Mouse (Mus musculus) heart, embryonic 14.5 days (tissue): ENCODE measurements around the gene Mlc1. TPM values are rescaled to one million over a fixed set of nuclear protein-coding genes. Genes with fewer than 3 reads are reported as not detected.

Experiments
- ATAC-seq: fragments of 200-750 bp; cut with Nextera tagmentation; 2 replicates; pipeline ENCODE4 v1.8.0; 2017; ENCODE audit warnings: low read depth, moderate TSS enrichment; ENCODE audit not compliant: insufficient number of reproducible peaks, insufficient read depth, low FRiP score
- H3K27ac ChIP-seq, 2 experiments: fragments of 200-500 bp in 1 of 2; fragments of 300-500 bp in 1 of 2; sonication (generic) in 1 of 2; replicated peaks in 1 of 2; 2 replicates each; pipeline ENCODE4 v1.5.1; 2012 to 2014; ENCODE audit warnings: low read depth in 2 of 2, low read length in 2 of 2, control low read depth in 1 of 2, mild to moderate bottlenecking in 1 of 2, mixed read lengths in 1 of 2; ENCODE audit not compliant: control insufficient read depth in 1 of 2, insufficient read depth in 1 of 2
- H3K27me3 ChIP-seq: fragments of 300-500 bp; sonication (generic); 2 replicates; pipeline ENCODE4 v1.6.1; 2014; ENCODE audit warnings: mild to moderate bottlenecking, low read length, control low read depth; ENCODE audit not compliant: control insufficient read depth, insufficient read depth
- H3K36me3 ChIP-seq: fragments of 300-500 bp; sonication (generic); 2 replicates; pipeline ENCODE4 v1.6.1; 2014; ENCODE audit warnings: mild to moderate bottlenecking, control low read depth, low read length, mixed read lengths; ENCODE audit not compliant: control insufficient read depth, insufficient read depth
- H3K4me1 ChIP-seq, 2 experiments: fragments of 200-500 bp in 1 of 2; fragments of 300-500 bp in 1 of 2; sonication (generic) in 1 of 2; 2 replicates each; pipeline ENCODE4 v1.6.1; 2012 to 2014; ENCODE audit warnings: low read length in 2 of 2, control low read depth in 1 of 2, mixed read lengths in 1 of 2; ENCODE audit not compliant: control insufficient read depth in 2 of 2, insufficient read depth in 2 of 2
- H3K4me2 ChIP-seq: fragments of 300-500 bp; sonication (generic); 2 replicates; pipeline ENCODE4 v1.6.1; 2014; ENCODE audit warnings: mild to moderate bottlenecking, low read length
- H3K4me3 ChIP-seq, 2 experiments: fragments of 200-500 bp in 1 of 2; fragments of 300-500 bp in 1 of 2; sonication (generic) in 1 of 2; 2 replicates each; pipeline ENCODE4 v1.5.1; 2012 to 2014; ENCODE audit warnings: low read length in 2 of 2, mild to moderate bottlenecking in 2 of 2, control low read depth in 1 of 2, low read depth in 1 of 2, moderate library complexity in 1 of 2; ENCODE audit not compliant: control insufficient read depth in 1 of 2, insufficient read depth in 1 of 2
- H3K9ac ChIP-seq: fragments of 300-500 bp; sonication (generic); 2 replicates; pipeline ENCODE4 v1.6.1; 2014; ENCODE audit warnings: mild to moderate bottlenecking, low read length
- H3K9me3 ChIP-seq: fragments of 300-500 bp; sonication (generic); 2 replicates; pipeline ENCODE4 v1.6.1; 2016; ENCODE audit warnings: low read length, control low read depth; ENCODE audit not compliant: control insufficient read depth
- WGBS: fragments of 180-500 bp; shearing (Covaris S2); extraction: QIAGEN DNeasy Blood & Tissue Kit; methylation state at CpG from one replicate; pipeline ENCODE4 v1.1.7; 2014; 5-methylcytosine and 5-hydroxymethylcytosine counted together
- polyA plus RNA-seq: library from polyadenylated mRNA; unstranded; fragments of >200 nt; fragmentation: Nextera tagmentation; extraction: Ambion mirVana; gene quantifications from 2 replicates; pipeline ENCODE4 v1.2.1, GENCODE M21; 2014

Gene Mlc1
- polyA plus RNA-seq, 1 experiment from 2014 or later: not detected

GRCm38 (mm10) chr15:89000367-89000766 is 21.6 kb upstream of the Mlc1 start:
- no peaks in the 10 kb centered on the region for H3K9me3 ChIP-seq
- H3K4me2 ChIP-seq: no peak overlapping the region
- H3K9ac ChIP-seq: no peak overlapping the region
- ATAC-seq: no peak
- WGBS: 52% methylated on average over 2 of the region's 2 CpGs
- H3K4me1 ChIP-seq: no peaks in the 10 kb centered on the region
- H3K27me3 ChIP-seq: no peaks in the 10 kb centered on the region
- no peaks in the 10 kb centered on the region for H3K36me3 ChIP-seq
- H3K27ac ChIP-seq: no peak overlapping the region
- H3K4me3 ChIP-seq: no peak overlapping the region

DNA sequence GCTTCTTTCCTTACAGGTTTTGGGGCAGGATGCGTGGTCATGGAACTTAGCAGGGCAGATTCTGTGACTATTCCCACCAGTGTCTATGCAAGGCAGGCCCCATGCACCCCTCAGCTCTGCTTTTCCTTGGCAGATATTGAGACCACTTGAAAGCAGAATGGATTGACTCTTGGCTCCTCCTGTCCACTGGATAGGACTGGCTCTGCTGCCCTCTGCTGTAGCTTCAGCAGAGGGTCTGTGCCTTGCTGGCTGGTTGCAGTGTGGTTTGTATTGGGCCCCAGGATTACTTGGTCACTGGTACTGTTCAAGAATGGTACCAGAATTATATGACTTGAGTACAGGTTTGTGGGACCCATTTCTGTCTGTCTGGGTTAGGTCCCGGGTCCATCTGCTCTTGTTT is 20.3 kb upstream of the Mlc1 start:
- H3K4me2 ChIP-seq: no peak overlapping the region
- H3K27me3 ChIP-seq: no peaks in the 10 kb centered on the region
- no peak overlapping the region for H3K9ac ChIP-seq
- 79% methylated on average over 2 of the region's 2 CpGs for WGBS
- H3K9me3 ChIP-seq: no peaks in the 10 kb centered on the region
- H3K27ac ChIP-seq: no peak overlapping the region
- H3K4me1 ChIP-seq: no peaks in the 10 kb centered on the region
- H3K4me3 ChIP-seq: no peak overlapping the region
- no peaks in the 10 kb centered on the region for H3K36me3 ChIP-seq
- ATAC-seq: no peak

DNA sequence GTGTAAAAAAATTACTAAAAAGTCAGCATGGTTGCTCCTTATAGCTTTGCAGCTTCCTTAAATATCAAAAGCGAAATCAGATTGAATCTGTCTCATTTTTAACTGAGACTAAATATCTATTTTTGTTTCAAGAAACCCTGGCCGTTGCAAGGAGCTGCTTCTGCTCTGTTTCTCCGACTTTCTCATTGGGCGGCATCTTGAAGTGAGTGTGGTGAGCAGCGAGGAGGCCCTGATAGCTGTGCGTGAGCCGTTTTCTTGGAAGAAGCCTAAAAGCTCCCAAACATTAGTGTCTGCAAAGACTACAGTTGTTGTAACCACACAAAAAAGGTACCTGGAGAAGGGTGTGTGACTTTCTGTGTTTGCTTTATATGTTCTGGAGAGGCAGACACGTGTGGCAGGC is 19.8 kb upstream of the Mlc1 start:
- Histone ChIP-seq H3K27ac (no peak overlapping the region), H3K36me3 (no peaks in the 10 kb centered on the region), H3K4me2 (no peak overlapping the region), H3K27me3 (no peaks in the 10 kb centered on the region), H3K4me3 (no peak overlapping the region), H3K9ac (no peak overlapping the region), H3K4me1 (no peaks in the 10 kb centered on the region), H3K9me3 (no peaks in the 10 kb centered on the region)
- no peak for ATAC-seq
- 71% methylated on average over 8 of the region's 8 CpGs for WGBS

DNA sequence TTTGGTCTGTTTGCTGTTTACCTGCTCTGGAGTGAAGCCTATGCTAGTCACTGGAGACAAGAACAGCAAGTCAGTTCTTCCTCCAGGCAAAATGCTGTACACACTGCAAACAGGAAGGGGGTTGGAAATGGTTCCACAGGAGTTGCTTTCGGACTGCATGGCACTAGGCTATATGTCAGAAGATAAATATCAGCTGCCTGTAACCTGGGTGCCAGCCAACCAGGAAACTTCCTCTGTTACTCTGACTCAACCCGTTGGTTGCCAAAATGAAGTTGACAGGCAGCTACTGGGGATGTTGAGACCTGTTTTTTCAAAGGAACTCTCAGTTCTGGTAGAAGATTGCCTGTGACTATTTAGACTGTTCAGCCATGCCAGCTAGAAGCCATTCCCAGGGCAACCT is 10.4 kb upstream of the Mlc1 start:
- H3K4me3 ChIP-seq: no peak overlapping the region
- WGBS: 62% methylated on average over 2 of the region's 2 CpGs

DNA sequence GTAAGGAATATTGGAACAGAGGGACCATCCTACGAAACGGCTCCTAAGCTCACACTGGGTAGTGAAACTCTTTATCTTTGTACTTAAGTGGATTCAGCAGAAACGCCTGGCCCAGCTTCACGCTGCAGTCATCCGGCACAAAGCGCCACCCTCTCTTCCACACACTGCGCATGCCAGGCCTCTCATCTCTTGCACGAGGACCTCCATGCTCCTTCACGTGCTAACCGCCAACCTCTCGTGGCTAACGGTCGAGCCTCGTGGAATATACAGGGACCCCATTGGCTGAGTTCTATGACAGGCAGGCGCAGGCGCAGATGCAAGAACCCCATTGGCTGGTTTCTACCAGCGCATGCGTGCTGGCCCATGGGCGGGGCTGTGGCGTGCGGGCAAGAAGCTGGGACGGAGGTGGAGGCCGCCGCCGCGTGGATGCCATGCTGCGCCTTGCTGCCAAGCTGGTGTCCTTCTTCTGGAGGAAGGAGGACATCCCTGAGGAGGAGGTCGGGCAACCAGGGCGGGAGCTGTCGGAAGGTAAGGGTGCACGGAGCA is 3.8 kb upstream of the Mlc1 start, which contains the start of gene Mov10l1:
Gene Mov10l1 (plus strand): TSS at position 376 of the 546 bp plus-strand sequence.
- Histone ChIP-seq H3K4me2 (no peak within 1 kb of the TSS), H3K9ac (no peak within 1 kb of the TSS), H3K4me3 (no peak within 1 kb of the TSS), H3K36me3 (no peaks in the 10 kb centered on the region), H3K9me3 (no peaks in the 10 kb centered on the region), H3K4me1 (no peaks in the 10 kb centered on the region), H3K27me3 (no peaks in the 10 kb centered on the region), H3K27ac (no peak within 1 kb of the TSS)
- no peak for ATAC-seq
- 85% methylated on average over 31 of the region's 31 CpGs for WGBS

More for the DNA sequence above, 10.4 kb upstream of the Mlc1 start:
- H3K4me1 ChIP-seq: no peaks in the 10 kb centered on the region
- no peak overlapping the region for H3K27ac ChIP-seq
- H3K9ac ChIP-seq: no peak overlapping the region
- H3K4me2 ChIP-seq: no peak overlapping the region
- no peaks in the 10 kb centered on the region for H3K36me3 ChIP-seq
- ATAC-seq: no peak
- no peaks in the 10 kb centered on the region for H3K9me3 ChIP-seq
- no peaks in the 10 kb centered on the region for H3K27me3 ChIP-seq

DNA sequence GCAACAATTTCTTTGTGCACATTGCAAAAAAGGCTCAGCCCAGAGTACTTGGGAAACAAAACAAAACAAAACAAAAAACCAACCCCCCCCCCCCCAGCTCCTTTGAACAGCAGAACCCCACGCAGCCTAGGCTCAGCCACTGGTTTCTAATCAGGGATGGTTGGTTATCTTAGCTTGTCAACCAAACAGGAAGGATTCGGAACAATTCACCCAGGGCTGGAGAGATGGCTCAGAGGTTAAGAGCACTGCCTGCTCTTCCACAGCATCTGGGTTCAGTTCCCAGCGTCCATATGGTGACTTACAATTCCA is 285 bp upstream of the Mlc1 start:
- ATAC-seq: no peak

GRCm38 (mm10) chr15:88972300-88972699 is 6.5 kb downstream of the Mlc1 start:
- H3K4me1 ChIP-seq: no peaks in the 10 kb centered on the region
- H3K27ac ChIP-seq: no peak overlapping the region
- 80% methylated on average over 4 of the region's 4 CpGs for WGBS
- no peaks in the 10 kb centered on the region for H3K27me3 ChIP-seq
- no peak overlapping the region for H3K4me3 ChIP-seq
- H3K9ac ChIP-seq: no peak overlapping the region
- no peaks in the 10 kb centered on the region for H3K9me3 ChIP-seq
- ATAC-seq: no peak
- no peak overlapping the region for H3K4me2 ChIP-seq
- no peaks in the 10 kb centered on the region for H3K36me3 ChIP-seq

More for the DNA sequence above, 285 bp upstream of the Mlc1 start:
- H3K4me2 ChIP-seq: no peak overlapping the region
- WGBS: 44% methylated on average over 3 of the region's 3 CpGs
- H3K9ac ChIP-seq: no peak overlapping the region
- no peaks in the 10 kb centered on the region for H3K36me3 ChIP-seq
- no peak overlapping the region for H3K27ac ChIP-seq
- no peaks in the 10 kb centered on the region for H3K27me3 ChIP-seq
- no peaks in the 10 kb centered on the region for H3K4me1 ChIP-seq
- no peak overlapping the region for H3K4me3 ChIP-seq
- no peaks in the 10 kb centered on the region for H3K9me3 ChIP-seq

GRCm38 (mm10) chr15:88964070-88964578 is 14.7 kb downstream of the Mlc1 start:
- no peak overlapping the region for H3K4me3 ChIP-seq
- no peak overlapping the region for H3K9ac ChIP-seq
- 87% methylated on average over 2 of the region's 2 CpGs for WGBS
- no peak overlapping the region for H3K4me2 ChIP-seq
- ATAC-seq: no peak
- H3K27ac ChIP-seq: no peak overlapping the region
- H3K9me3 ChIP-seq: no peaks in the 10 kb centered on the region
- H3K4me1 ChIP-seq: no peaks in the 10 kb centered on the region
- H3K27me3 ChIP-seq: no peaks in the 10 kb centered on the region
- H3K36me3 ChIP-seq: no peaks in the 10 kb centered on the region
